Mouse (Mus musculus) liver, embryonic 15.5 days (tissue): ENCODE results near the gene Pde1c. TPM values are rescaled to one million over a fixed set of nuclear protein-coding genes. Genes with fewer than 3 reads are reported as not detected.
A peak's percentile ranks its signal among the peaks of the same experiment; 100 is the strongest.

Experiments used
- ATAC-seq: fragments of 200-750 bp; cut with Nextera tagmentation; 2 replicates; pipeline ENCODE4 v1.8.0; 2017; ENCODE audit warnings: moderate number of reproducible peaks, mild to moderate bottlenecking, moderate library complexity; ENCODE audit not compliant: insufficient read depth
- H3K27ac ChIP-seq: fragments of 300-500 bp; sonication (generic); replicated peaks from 2 replicates; pipeline ENCODE4 v1.5.1; 2015; ENCODE audit warnings: mild to moderate bottlenecking, inconsistent platforms
- H3K27me3 ChIP-seq: fragments of 300-500 bp; sonication (generic); 2 replicates; pipeline ENCODE4 v1.6.1; 2015; ENCODE audit warnings: mild to moderate bottlenecking, inconsistent platforms
- H3K36me3 ChIP-seq: fragments of 300-500 bp; sonication (generic); replicated peaks from 2 replicates; pipeline ENCODE4 v1.6.1; 2015; ENCODE audit warnings: moderate library complexity, mild to moderate bottlenecking, inconsistent platforms
- H3K4me1 ChIP-seq: fragments of 300-500 bp; sonication (generic); replicated peaks from 2 replicates; pipeline ENCODE4 v1.6.1; 2015; ENCODE audit warnings: inconsistent platforms
- H3K4me2 ChIP-seq: fragments of 300-500 bp; sonication (generic); 2 replicates; pipeline ENCODE4 v1.6.1; 2015; ENCODE audit warnings: moderate library complexity, mild to moderate bottlenecking, inconsistent platforms
- H3K4me3 ChIP-seq: fragments of 300-500 bp; sonication (generic); replicated peaks from 2 replicates; pipeline ENCODE4 v1.5.1; 2015; ENCODE audit warnings: mild to moderate bottlenecking, inconsistent platforms
- H3K9ac ChIP-seq: fragments of 300-500 bp; sonication (generic); 2 replicates; pipeline ENCODE4 v1.6.1; 2015; ENCODE audit warnings: moderate library complexity, mild to moderate bottlenecking, inconsistent platforms
- H3K9me3 ChIP-seq: fragments of 300-500 bp; sonication (generic); replicated peaks from 2 replicates; pipeline ENCODE4 v1.6.1; 2016; ENCODE audit warnings: inconsistent platforms
- WGBS: fragments of 180-500 bp; shearing (Covaris S2); methylation state at CpG from one replicate; pipeline ENCODE4 v1.1.7; 2015; ENCODE audit warnings: mixed read lengths; ENCODE audit not compliant: insufficient replicate concordance; 5-methylcytosine and 5-hydroxymethylcytosine counted together
- polyA plus RNA-seq: library from polyadenylated mRNA; unstranded; fragments of >200 nt; fragmentation: Nextera tagmentation; extraction: Ambion mirVana; gene quantifications from 2 replicates; pipeline ENCODE4 v1.2.1, GENCODE M21; 2015

Pde1c gene
- polyA plus RNA-seq, 1 experiment from 2014 or later, result 0.76 TPM

DNA sequence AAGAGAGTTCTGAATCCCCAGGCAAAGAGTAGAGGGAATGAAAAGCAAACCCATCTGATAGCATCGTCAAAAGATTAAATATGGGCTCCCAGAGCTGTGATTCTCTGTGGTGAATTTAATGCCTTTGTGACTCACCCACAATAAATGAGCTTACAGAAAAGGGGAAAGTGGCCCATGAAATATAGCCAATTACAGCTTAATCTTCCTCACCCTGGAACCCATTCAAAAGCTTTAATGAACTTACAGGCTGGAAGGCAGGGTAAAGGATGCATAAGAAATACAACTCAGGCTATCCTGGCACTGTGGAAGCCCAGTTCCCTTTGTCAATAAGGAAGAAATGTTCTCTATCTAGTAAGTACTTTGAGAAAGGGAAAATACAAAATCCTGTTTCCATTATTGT is 240.8 kb downstream of the Pde1c start:
- Histone ChIP-seq H3K27ac (no peak overlapping the region), H3K36me3 (no peaks in the 10 kb centered on the region), H3K4me1 (no peaks in the 10 kb centered on the region), H3K9me3 (no peaks in the 10 kb centered on the region), H3K9ac (no peak overlapping the region), H3K4me2 (no peak overlapping the region), H3K27me3 (no peaks in the 10 kb centered on the region), H3K4me3 (no peak overlapping the region)
- 53% methylated on average over 1 of the region's 1 CpGs for WGBS
- no peak for ATAC-seq

DNA sequence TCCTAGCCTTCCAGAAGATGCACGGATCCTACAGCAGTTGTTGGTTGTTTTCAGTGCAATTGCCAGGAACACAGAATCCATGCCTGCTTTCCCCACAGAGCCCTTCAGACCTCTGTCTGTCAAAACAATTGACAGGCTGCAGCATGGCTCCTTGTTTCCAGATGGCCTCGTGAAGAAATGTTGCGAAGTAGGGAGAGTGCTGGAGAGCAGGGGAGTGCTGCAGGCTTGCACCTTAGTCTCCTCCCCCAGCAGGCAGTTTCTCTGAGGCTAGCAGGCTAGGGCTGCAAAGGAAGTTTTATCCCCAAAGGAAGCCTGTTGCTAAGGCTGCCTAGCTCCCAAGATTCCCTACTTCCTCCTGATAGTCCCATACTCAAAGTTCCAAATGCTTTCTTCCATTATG is 246.1 kb downstream of the Pde1c start:
- no peaks in the 10 kb centered on the region for H3K9me3 ChIP-seq
- no peak overlapping the region for H3K4me2 ChIP-seq
- no peaks in the 10 kb centered on the region for H3K27me3 ChIP-seq
- no peaks in the 10 kb centered on the region for H3K36me3 ChIP-seq
- ATAC-seq, result no peak
- no peak overlapping the region for H3K27ac ChIP-seq
- WGBS, result 22% methylated on average over 3 of the region's 3 CpGs
- no peaks in the 10 kb centered on the region for H3K4me1 ChIP-seq
- H3K9ac ChIP-seq, result no peak overlapping the region
- no peak overlapping the region for H3K4me3 ChIP-seq

DNA sequence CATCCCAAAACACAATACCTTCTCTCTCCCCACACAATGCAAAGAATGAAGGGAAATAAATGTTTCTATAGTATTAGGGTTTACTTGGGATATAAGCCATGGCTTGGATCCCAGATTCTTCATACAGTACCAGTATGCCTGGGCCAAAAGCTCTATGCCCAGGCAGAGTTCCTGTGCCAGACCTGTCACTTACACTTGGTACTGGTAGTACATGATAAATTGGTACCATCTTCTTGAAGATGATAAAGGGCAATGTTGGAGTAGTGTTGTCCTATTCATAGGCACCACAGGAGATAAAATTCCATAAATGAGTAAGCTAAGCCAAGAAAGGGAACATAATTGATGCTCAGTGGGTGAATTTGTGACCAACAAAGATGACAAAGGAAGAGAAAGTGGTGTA is 258.6 kb downstream of the Pde1c start:
- Histone ChIP-seq H3K9me3 (no peaks in the 10 kb centered on the region), H3K27me3 (no peaks in the 10 kb centered on the region), H3K4me1 (no peaks in the 10 kb centered on the region), H3K4me3 (no peak overlapping the region), H3K9ac (no peak overlapping the region), H3K27ac (no peak overlapping the region), H3K36me3 (no peaks in the 10 kb centered on the region), H3K4me2 (no peak overlapping the region)
- ATAC-seq, result no peak

DNA sequence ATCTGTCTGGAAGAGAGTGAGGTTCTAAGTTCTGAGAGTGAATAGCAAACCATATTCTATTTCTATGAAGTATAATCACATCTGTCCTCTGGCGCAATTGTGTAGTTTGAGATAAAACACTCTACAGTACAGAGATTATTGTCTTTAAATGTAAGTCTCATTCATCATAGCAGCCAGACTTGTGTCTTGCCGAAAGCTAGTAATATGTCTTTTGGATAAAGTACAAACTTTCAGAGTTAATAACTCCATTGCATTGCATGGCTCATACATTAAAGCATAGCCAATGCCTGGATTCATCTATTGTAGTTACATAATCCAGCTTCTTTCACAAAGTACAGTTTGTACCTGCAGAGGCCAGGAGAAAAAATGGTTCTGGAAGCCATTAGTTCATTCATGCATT is 262.8 kb downstream of the Pde1c start:
- no peak for ATAC-seq
- Histone ChIP-seq H3K4me2 (no peak overlapping the region), H3K4me3 (no peak overlapping the region), H3K36me3 (no peaks in the 10 kb centered on the region), H3K4me1 (no peaks in the 10 kb centered on the region), H3K9me3 (no peaks in the 10 kb centered on the region), H3K27ac (no peak overlapping the region), H3K9ac (no peak overlapping the region), H3K27me3 (no peaks in the 10 kb centered on the region)
- 67% methylated on average over 2 of the region's 2 CpGs for WGBS

DNA sequence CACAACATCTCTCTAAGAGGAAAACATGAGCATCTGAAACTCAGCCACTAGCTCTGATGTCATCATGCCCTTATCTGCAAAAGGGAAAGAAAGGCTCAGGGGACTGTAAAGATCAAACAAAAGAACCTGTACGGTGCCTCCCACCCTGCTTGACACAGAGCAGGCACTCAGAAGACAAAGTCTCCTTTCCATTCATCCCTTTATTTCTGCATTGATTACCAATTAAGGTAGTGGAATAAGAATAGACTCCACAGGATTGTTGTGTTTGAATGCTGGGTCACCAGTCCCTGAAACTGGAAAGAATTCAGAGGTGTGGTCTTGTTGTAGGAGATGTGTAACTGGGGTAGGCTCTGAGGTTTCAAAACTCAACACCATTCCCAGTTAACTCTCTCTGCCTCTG is 276.7 kb downstream of the Pde1c start:
- Histone ChIP-seq H3K9ac (no peak overlapping the region), H3K27me3 (no peaks in the 10 kb centered on the region), H3K27ac (no peak overlapping the region), H3K36me3 (no peaks in the 10 kb centered on the region), H3K4me2 (no peak overlapping the region), H3K4me1 (no peaks in the 10 kb centered on the region), H3K4me3 (no peak overlapping the region), H3K9me3 (no peaks in the 10 kb centered on the region)
- ATAC-seq, result no peak
- WGBS, result 67% methylated on average over 1 of the region's 1 CpGs

DNA sequence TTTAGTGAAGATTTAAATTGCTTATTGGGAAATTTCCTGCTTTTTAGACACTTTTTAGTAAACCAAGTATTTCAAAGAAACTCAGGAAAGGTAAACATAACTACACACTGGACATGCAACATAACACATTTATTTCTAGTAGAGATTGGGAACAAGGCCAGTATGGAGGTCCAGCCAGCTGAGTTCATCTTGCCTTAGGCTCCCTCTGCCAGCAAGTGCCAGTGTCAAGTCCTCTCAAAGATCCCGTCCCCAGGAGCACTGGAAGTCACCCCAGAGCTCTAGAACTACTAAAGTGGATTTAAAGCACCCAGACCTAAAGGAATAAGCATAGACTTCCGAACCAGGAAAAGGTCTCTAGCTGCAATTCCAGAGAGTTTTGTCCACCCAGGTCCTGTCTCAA is 279.6 kb downstream of the Pde1c start:
- Histone ChIP-seq H3K36me3 (no peaks in the 10 kb centered on the region), H3K27ac (no peak overlapping the region), H3K9ac (no peak overlapping the region), H3K4me2 (no peak overlapping the region), H3K27me3 (no peaks in the 10 kb centered on the region), H3K9me3 (no peaks in the 10 kb centered on the region), H3K4me1 (no peaks in the 10 kb centered on the region), H3K4me3 (no peak overlapping the region)
- 42% methylated on average over 2 of the region's 2 CpGs for WGBS
- no peak for ATAC-seq

DNA sequence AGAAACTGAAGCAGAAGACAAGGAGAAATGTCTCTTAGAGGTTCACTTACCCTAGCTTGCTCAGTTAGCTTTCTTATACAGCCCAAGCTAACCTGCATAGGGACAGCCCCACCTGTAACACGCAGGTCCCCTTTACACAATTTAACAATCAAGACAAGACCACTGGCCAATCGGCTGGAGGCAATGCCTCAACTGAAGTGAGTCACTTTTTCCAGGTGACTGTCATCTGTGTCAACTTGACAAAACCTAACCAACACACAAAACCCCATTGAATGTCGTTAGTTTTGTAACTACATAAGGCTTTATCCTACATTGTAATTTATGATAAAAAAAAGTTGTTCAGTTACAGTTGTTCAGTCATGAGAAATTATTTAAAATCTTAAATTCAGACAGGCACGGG is 284.1 kb downstream of the Pde1c start:
- no peak overlapping the region for H3K4me2 ChIP-seq
- no peak for ATAC-seq
- H3K4me3 ChIP-seq, result no peak overlapping the region
- no peak overlapping the region for H3K9ac ChIP-seq
- H3K27me3 ChIP-seq, result no peaks in the 10 kb centered on the region
- H3K27ac ChIP-seq, result no peak overlapping the region
- H3K4me1 ChIP-seq, result no peaks in the 10 kb centered on the region
- no peaks in the 10 kb centered on the region for H3K9me3 ChIP-seq
- no peaks in the 10 kb centered on the region for H3K36me3 ChIP-seq
- WGBS, result 52% methylated on average over 4 of the region's 4 CpGs

DNA sequence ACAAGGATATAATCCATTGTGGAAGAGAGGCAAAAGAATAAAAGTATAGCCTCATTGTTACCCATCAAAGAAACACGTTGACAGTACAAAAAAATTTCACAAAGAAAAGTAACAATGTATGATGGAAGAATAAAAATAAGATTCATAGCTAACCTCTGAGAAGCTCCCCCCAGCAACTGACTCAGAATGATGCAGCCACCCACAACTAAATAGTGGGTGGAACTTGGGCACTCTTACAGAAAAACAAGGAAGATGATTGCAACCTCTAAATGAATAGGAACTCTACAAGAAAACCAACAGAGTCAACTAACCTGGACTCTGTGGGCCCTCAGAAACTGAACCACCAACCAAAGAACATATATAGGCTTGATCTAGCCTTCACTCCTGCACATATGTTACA is 293.4 kb downstream of the Pde1c start:
- no peak overlapping the region for H3K4me3 ChIP-seq
- H3K9ac ChIP-seq, result no peak overlapping the region
- no peaks in the 10 kb centered on the region for H3K27me3 ChIP-seq
- H3K27ac ChIP-seq, result no peak overlapping the region
- no peaks in the 10 kb centered on the region for H3K4me1 ChIP-seq
- no peaks in the 10 kb centered on the region for H3K9me3 ChIP-seq
- H3K36me3 ChIP-seq, result no peaks in the 10 kb centered on the region
- no peak for ATAC-seq
- 51% methylated on average over 1 of the region's 1 CpGs for WGBS
- no peak overlapping the region for H3K4me2 ChIP-seq

DNA sequence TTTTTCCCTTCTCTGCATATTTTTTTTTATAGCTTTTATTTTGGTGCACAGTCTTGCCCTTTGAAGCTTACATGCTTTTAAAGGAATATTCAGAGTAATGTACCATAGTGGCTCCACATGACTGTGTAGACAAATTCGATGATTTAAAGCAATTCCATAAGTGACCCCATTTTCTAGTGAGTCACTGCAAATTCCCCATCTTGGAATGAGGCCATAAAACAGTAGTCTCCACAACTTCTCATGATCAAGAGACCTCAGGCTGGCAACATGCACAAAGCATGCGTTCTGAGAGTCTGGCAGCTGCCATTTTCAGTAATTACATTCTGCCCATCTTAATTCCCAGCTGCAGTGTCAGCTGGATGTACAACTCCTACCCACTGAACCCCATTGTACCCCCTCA is 297.2 kb downstream of the Pde1c start:
- Histone ChIP-seq H3K27ac (no peak overlapping the region), H3K9ac (no peak overlapping the region), H3K4me3 (no peak overlapping the region), H3K36me3 (no peaks in the 10 kb centered on the region), H3K4me1 (no peaks in the 10 kb centered on the region), H3K27me3 (no peaks in the 10 kb centered on the region), H3K9me3 (no peaks in the 10 kb centered on the region), H3K4me2 (no peak overlapping the region)
- WGBS, result 65% methylated on average over 2 of the region's 2 CpGs
- no peak for ATAC-seq

DNA sequence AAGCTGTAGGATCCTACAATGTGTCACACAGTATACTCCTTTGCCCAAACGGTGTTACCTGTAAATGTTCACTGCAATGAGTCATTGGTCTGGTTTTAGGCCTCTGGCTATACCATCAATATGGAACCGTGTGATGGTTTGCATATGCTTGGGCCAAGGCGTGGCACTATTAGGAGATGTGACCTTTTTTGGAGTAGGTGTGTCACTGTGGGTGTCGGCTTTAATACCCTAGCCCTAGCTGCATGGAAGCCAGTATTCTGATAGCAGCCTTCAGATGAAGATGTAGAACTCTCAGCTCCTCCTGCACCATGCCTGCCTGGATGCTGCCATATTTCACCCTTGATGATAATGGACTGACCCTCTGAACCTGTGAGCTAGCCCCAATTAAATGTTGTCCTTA is 304.4 kb downstream of the Pde1c start:
- Histone ChIP-seq H3K4me3 (no peak overlapping the region), H3K4me1 (peaks cover 12% of the 10 kb centered on the region), H3K9me3 (no peaks in the 10 kb centered on the region), H3K9ac (no peak overlapping the region), H3K36me3 (no peaks in the 10 kb centered on the region), H3K4me2 (no peak overlapping the region), H3K27ac (no peak overlapping the region), H3K27me3 (no peaks in the 10 kb centered on the region)
- 64% methylated on average over 4 of the region's 4 CpGs for WGBS
- no peak for ATAC-seq

DNA sequence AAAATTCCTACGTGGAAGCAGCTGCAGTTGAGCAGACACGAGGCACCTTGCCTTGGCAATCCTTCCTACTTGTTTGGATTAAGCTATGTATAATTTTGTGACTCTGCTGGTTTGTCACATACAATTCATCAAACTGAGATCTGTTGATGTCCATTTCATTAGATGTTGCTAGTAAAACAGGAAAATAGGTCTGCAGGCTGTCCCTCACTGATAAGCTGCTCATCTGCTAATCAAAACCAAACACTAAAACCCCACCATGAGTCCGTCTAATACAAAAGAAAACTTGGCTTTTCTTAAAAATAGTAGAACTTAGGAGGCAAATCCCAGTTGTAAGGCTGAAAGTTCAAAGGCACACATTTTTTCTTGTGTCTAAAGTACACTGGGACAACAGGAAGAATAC is 308.8 kb downstream of the Pde1c start:
- H3K27ac ChIP-seq, result 0 out of 2 replicates have a peak overlapping the region, but pooled peaks have one; percentile 29
- peak; percentile 63 for ATAC-seq
- H3K9me3 ChIP-seq, result no peaks in the 10 kb centered on the region
- H3K36me3 ChIP-seq, result no peaks in the 10 kb centered on the region
- WGBS, result 20% methylated on average over 3 of the region's 3 CpGs
- H3K4me1 ChIP-seq, result peaks cover 20% of the 10 kb centered on the region
- H3K27me3 ChIP-seq, result no peaks in the 10 kb centered on the region
- peak overlapping the region; percentile 27; the same call in 1 of the 2 replicates for H3K4me2 ChIP-seq
- H3K9ac ChIP-seq, result no peak overlapping the region
- no peak overlapping the region for H3K4me3 ChIP-seq

DNA sequence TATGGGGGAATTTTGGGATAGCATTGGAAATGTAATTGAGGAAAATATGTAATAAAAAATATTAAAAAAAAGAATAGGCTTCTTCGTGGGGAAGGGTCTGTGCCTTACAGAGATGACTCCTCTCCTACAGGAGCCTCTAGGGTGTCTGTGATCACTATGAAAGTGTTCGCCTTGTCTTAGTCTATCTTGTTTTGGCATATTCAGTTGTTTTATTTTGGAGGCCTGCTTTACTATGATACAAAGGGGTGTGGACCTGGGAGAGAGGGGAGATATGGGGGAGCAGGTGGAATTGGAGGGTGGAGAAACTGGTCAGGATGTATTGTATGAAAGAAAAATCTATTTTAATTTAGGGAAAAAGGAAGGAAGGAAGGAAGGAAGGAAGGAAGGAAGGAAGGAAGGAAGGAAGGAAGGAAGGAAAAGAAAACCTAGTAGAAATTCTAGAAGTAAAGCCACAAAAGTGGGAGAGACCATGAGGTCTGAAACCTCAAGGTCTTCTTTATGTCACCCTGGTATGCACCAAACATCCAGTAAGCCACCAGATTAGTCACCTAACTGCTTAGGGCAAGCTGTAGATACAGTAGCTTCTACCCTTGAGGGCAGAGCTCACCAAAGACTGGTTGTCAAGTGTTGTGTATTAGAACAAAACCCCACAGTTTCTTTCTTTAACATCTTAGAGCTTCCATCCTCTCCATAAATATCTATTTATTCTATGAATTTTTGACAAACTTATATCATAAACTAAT is 311.2 kb downstream of the Pde1c start:
- no peaks in the 10 kb centered on the region for H3K9me3 ChIP-seq
- ATAC-seq, result peak; percentile 79
- no peaks in the 10 kb centered on the region for H3K36me3 ChIP-seq
- H3K4me3 ChIP-seq, result no peak overlapping the region
- peaks cover 20% of the 10 kb centered on the region for H3K4me1 ChIP-seq
- no peaks in the 10 kb centered on the region for H3K27me3 ChIP-seq
- H3K4me2 ChIP-seq, result no peak overlapping the region
- 39% methylated on average over 2 of the region's 2 CpGs for WGBS
- no peak overlapping the region for H3K9ac ChIP-seq
- no peak overlapping the region for H3K27ac ChIP-seq
